Mouse (Mus musculus) CH12.LX (cell line): Measurements from ENCODE around the gene Fkbp15. TPM values are rescaled to one million over a fixed set of nuclear protein-coding genes. Genes with fewer than 3 reads are reported as not detected.

ENCODE experiments used
- DNase-seq: peaks from one replicate; pipeline ENCODE4 v3.0.0-alpha.2; 2013; ENCODE audit errors: extremely low read depth
- H3K27ac ChIP-seq: 2 replicates; pipeline ENCODE4 v1.5.1; 2012; ENCODE audit warnings: low read depth, mild to moderate bottlenecking, control low read depth, moderate library complexity; ENCODE audit not compliant: insufficient read depth
- H3K27me3 ChIP-seq: replicated peaks from 2 replicates; pipeline ENCODE3; 2012; ENCODE audit warnings: inconsistent platforms
- H3K36me3 ChIP-seq, 2 experiments: replicated peaks in 1 of 2; 2 replicates each; pipeline versions ENCODE3 to v1.6.1; 2012; ENCODE audit warnings: inconsistent platforms in 1 of 2, low read length in 1 of 2, mild to moderate bottlenecking in 1 of 2, mixed read lengths in 1 of 2, moderate library complexity in 1 of 2; ENCODE audit not compliant: control insufficient read depth in 1 of 2, insufficient read depth in 1 of 2
- H3K4me1 ChIP-seq, 2 experiments: 2 replicates each; pipeline ENCODE4 v1.6.1; 2012; ENCODE audit warnings: inconsistent platforms in 1 of 2, moderate library complexity in 1 of 2; ENCODE audit not compliant: insufficient read depth in 2 of 2, control insufficient read depth in 1 of 2
- H3K4me2 ChIP-seq: 2 replicates; pipeline ENCODE4 v1.6.1; 2012; ENCODE audit warnings: low read depth, mild to moderate bottlenecking, control low read depth; ENCODE audit not compliant: poor library complexity, insufficient read depth, severe bottlenecking
- H3K4me3 ChIP-seq, 3 experiments: fragments of 150-350 bp in 1 of 3; sonication (generic) in 1 of 3; replicated peaks in 1 of 3; 2 replicates each; pipeline versions ENCODE3 to v1.5.1; 2011 to 2012; ENCODE audit warnings: low read depth in 2 of 3, low read length in 2 of 3, mild to moderate bottlenecking in 2 of 3, moderate library complexity in 2 of 3, control low read depth in 1 of 3, improper control_type of control experiment in 1 of 3, inconsistent platforms in 1 of 3, mixed read lengths in 1 of 3; ENCODE audit not compliant: poor library complexity in 1 of 3
- H3K79me2 ChIP-seq: replicated peaks from 2 replicates; pipeline ENCODE4 v1.6.1; 2012; ENCODE audit warnings: mild to moderate bottlenecking, moderate library complexity; ENCODE audit not compliant: control insufficient read depth, poor library complexity, insufficient read depth, severe bottlenecking; ENCODE audit errors: extremely low read depth
- H3K9ac ChIP-seq: 2 replicates; pipeline ENCODE4 v1.6.1; 2012; ENCODE audit warnings: low read depth, mild to moderate bottlenecking, control low read depth, moderate library complexity; ENCODE audit not compliant: insufficient read depth
- H3K9me3 ChIP-seq: replicated peaks from 2 replicates; pipeline ENCODE3; 2012; ENCODE audit warnings: low read length, inconsistent platforms, mixed read lengths
- BHLHE40 ChIP-seq: IDR thresholded peaks from 2 replicates; pipeline ENCODE4 v1.6.1; 2011; ENCODE audit warnings: mild to moderate bottlenecking, low read depth, low read length, improper control_type of control experiment
- CHD1 ChIP-seq: IDR thresholded peaks from 2 replicates; pipeline ENCODE4 v1.6.1; 2012; ENCODE audit warnings: low read depth, low read length, improper control_type of control experiment, inconsistent platforms
- CHD2 ChIP-seq: IDR thresholded peaks from 2 replicates; pipeline ENCODE4 v1.6.1; 2011; ENCODE audit warnings: low read length, improper control_type of control experiment
- ELF1 ChIP-seq: IDR thresholded peaks from 2 replicates; pipeline ENCODE4 v1.6.1; 2014; ENCODE audit warnings: low read depth, mild to moderate bottlenecking, inconsistent platforms, low read length, improper control_type of control experiment
- EP300 ChIP-seq: IDR thresholded peaks from 2 replicates; pipeline ENCODE4 v1.6.1; 2011; ENCODE audit warnings: low read length, improper control_type of control experiment
- ETS1 ChIP-seq: conservative IDR thresholded peaks from 2 replicates; pipeline ENCODE4 v1.6.1; 2012; ENCODE audit warnings: low read depth, mild to moderate bottlenecking, inconsistent platforms, low read length, improper control_type of control experiment, moderate library complexity
- IRF4 ChIP-seq: IDR thresholded peaks from 2 replicates; pipeline ENCODE4 v1.6.1; 2014; ENCODE audit warnings: low read depth, mild to moderate bottlenecking, inconsistent platforms, low read length, improper control_type of control experiment
- JUN ChIP-seq: IDR thresholded peaks from 2 replicates; pipeline ENCODE4 v1.6.1; 2011; ENCODE audit warnings: low read depth, mild to moderate bottlenecking, low read length, improper control_type of control experiment, moderate library complexity; ENCODE audit not compliant: insufficient read depth
- KAT2A ChIP-seq: IDR thresholded peaks from 2 replicates; pipeline ENCODE4 v1.6.1; 2012; ENCODE audit warnings: low read length, improper control_type of control experiment, inconsistent platforms; ENCODE audit not compliant: insufficient replicate concordance
- MAZ ChIP-seq: IDR thresholded peaks from 2 replicates; pipeline ENCODE4 v1.6.1; 2012; ENCODE audit warnings: low read depth, mild to moderate bottlenecking, inconsistent platforms, low read length, improper control_type of control experiment, moderate library complexity
- POLR2AphosphoS2 ChIP-seq: IDR thresholded peaks from 2 replicates; pipeline ENCODE4 v1.6.1; 2011; ENCODE audit warnings: low read depth, low read length, improper control_type of control experiment
- RCOR1 ChIP-seq: conservative IDR thresholded peaks from 2 replicates; pipeline ENCODE4 v1.6.1; 2012; ENCODE audit warnings: low read depth, mild to moderate bottlenecking, inconsistent platforms, low read length, improper control_type of control experiment
- USF2 ChIP-seq: conservative IDR thresholded peaks from 2 replicates; pipeline ENCODE4 v1.6.1; 2011; ENCODE audit warnings: low read depth, low read length, improper control_type of control experiment
- ZMIZ1 ChIP-seq: IDR thresholded peaks from 2 replicates; pipeline ENCODE4 v1.6.1; 2012; ENCODE audit warnings: low read depth, mild to moderate bottlenecking, inconsistent platforms, low read length, improper control_type of control experiment
- dilution Hi-C: fragments of 300-500 bp; cut with MboI; formaldehyde crosslinking; loops from 2 replicates; pipeline ENCODE4 v1.14.3; 2020; ENCODE audit warnings: low sequenced_read_pairs; ENCODE audit not compliant: extremely low pct_unique_long_range_greater_than_20kb, extremely low pct_ligation_motif_present
- in situ Hi-C: fragments of 300-500 bp; cut with MboI; formaldehyde crosslinking; loops from 3 replicates; pipeline ENCODE4 v1.14.3; 2019; ENCODE audit warnings: low sequenced_read_pairs, low pct_ligation_motif_present, low pct_unique_long_range_greater_than_20kb, mixed read lengths
- polyA plus RNA-seq: library from polyadenylated mRNA; unstranded; fragments of >175 nt; gene quantifications from 2 replicates; pipeline ENCODE4 v1.2.1, GENCODE M21; 2012; ENCODE audit warnings: low read depth; ENCODE audit not compliant: insufficient read length
- total RNA-seq, 2 experiments: library from RNA; depleted of rRNA; stranded (reverse); fragments of 300-350 nt in 1 of 2; fragments of >200 nt in 1 of 2; gene quantifications; 2 replicates each; pipeline ENCODE4 v1.2.3; 2012 to 2014

Fkbp15 gene
- total and polyA plus RNA-seq, 3 experiments, result 24.0 to 35.1 (median 30.4) TPM

- Histone ChIP-seq H3K36me3 (peaks cover 0 to 17% of the 10 kb centered on the region in 2 experiments), H3K4me1 (peaks cover 2 to 37% of the 10 kb centered on the region in 2 experiments; a peak in 2 of 4 replicates), H3K9me3 (no peaks in the 10 kb centered on the region), H3K4me3 (peak overlapping the region; percentile 86 to 98 (median 86)), H3K27me3 (no peaks in the 10 kb centered on the region), H3K79me2 (peaks cover 44% of the 10 kb centered on the region), H3K27ac (0 out of 2 replicates have a peak overlapping the region, but pooled peaks have one; percentile 3), H3K9ac (peak overlapping the region; percentile 78), H3K4me2 (peak overlapping the region; percentile 60)
- no peak for DNase-seq
- in situ Hi-C loops, result no loop called here
- TF ChIP-seq KAT2A (no peak), ETS1 (no peak), EP300 (no peak), MAZ (peak; percentile 10; the same call in 1 of the 2 replicates), RCOR1 (no peak), CHD2 (no peak), IRF4 (no peak; the same call in 1 of the 2 replicates), POLR2AphosphoS2 (peak; percentile 1; the same call in 1 of the 2 replicates)
- dilution Hi-C loops, result no loop called here
Observed at GRCm38 (mm10) chr4:62360805-62361455, 582 bp upstream of the Fkbp15 start.

GRCm38 (mm10) chr4:62359256-62359775 is 1.0 kb downstream of the Fkbp15 start:
- Histone ChIP-seq H3K4me3 (peak overlapping the region; percentile 73 to 91 (median 86)), H3K4me1 (peaks cover 2 to 37% of the 10 kb centered on the region in 2 experiments; a peak in 2 of 4 replicates), H3K27me3 (no peaks in the 10 kb centered on the region), H3K9me3 (no peaks in the 10 kb centered on the region), H3K79me2 (peaks cover 44% of the 10 kb centered on the region), H3K27ac (peak overlapping the region; percentile 11; the same call in 1 of the 2 replicates), H3K9ac (peak overlapping the region; percentile 65), H3K4me2 (peak overlapping the region; percentile 98), H3K36me3 (peaks cover 0 to 20% of the 10 kb centered on the region in 2 experiments)
- in situ Hi-C loops, result no loop called here
- TF ChIP-seq KAT2A, result no peak
- TF ChIP-seq ELF1, result no peak
- TF ChIP-seq MAZ, result no peak
- no peak for TF ChIP-seq IRF4
- TF ChIP-seq CHD1, result 0 out of 2 replicates have a peak, but pooled peaks have one; percentile 27
- TF ChIP-seq JUN, result no peak
- no peak for TF ChIP-seq USF2
- TF ChIP-seq BHLHE40, result no peak
- 0 out of 2 replicates have a peak, but pooled peaks have one; percentile 30 for TF ChIP-seq CHD2
- no peak for TF ChIP-seq ZMIZ1
- no peak for TF ChIP-seq EP300
- peak; percentile 36 for DNase-seq
- dilution Hi-C loops, result no loop called here
